Mouse (Mus musculus) limb, embryonic 11.5 days (tissue): Measurements from ENCODE around the gene Lrrc74a. TPM values are rescaled to one million over a fixed set of nuclear protein-coding genes. Genes with fewer than 3 reads are reported as not detected.

Source experiments
- ATAC-seq: fragments of 200-750 bp; cut with Nextera tagmentation; 2 replicates; pipeline ENCODE4 v1.8.0; 2017; ENCODE audit warnings: low read depth; ENCODE audit not compliant: insufficient number of reproducible peaks, low FRiP score, low TSS enrichment
- DNase-seq: peaks from one replicate; pipeline ENCODE4 v3.0.0-alpha.2; 2015; ENCODE audit warnings: low spot score
- H3K27ac ChIP-seq: fragments of 300-500 bp; sonication (generic); replicated peaks from 2 replicates; pipeline ENCODE4 v1.5.1; 2014; ENCODE audit warnings: low read depth, mild to moderate bottlenecking, low read length
- H3K27me3 ChIP-seq: fragments of 300-500 bp; sonication (generic); 2 replicates; pipeline ENCODE4 v1.6.1; 2014; ENCODE audit warnings: mild to moderate bottlenecking, low read length, mixed read lengths; ENCODE audit not compliant: control insufficient read depth, insufficient read depth
- H3K36me3 ChIP-seq: fragments of 300-500 bp; sonication (generic); 2 replicates; pipeline ENCODE4 v1.6.1; 2014; ENCODE audit warnings: mild to moderate bottlenecking, low read length, moderate library complexity, mixed read lengths; ENCODE audit not compliant: control insufficient read depth, insufficient read depth
- H3K4me1 ChIP-seq: fragments of 300-500 bp; sonication (generic); 2 replicates; pipeline ENCODE4 v1.6.1; 2014; ENCODE audit warnings: low read length, mixed read lengths; ENCODE audit not compliant: control insufficient read depth, insufficient read depth
- H3K4me2 ChIP-seq: fragments of 300-500 bp; sonication (generic); 2 replicates; pipeline ENCODE4 v1.6.1; 2014; ENCODE audit warnings: low read depth, mild to moderate bottlenecking, moderate library complexity; ENCODE audit not compliant: severe bottlenecking
- H3K4me3 ChIP-seq: fragments of 300-500 bp; sonication (generic); 2 replicates; pipeline ENCODE4 v1.5.1; 2014; ENCODE audit warnings: low read depth, low read length
- H3K9ac ChIP-seq: fragments of 300-500 bp; sonication (generic); 2 replicates; pipeline ENCODE4 v1.6.1; 2014; ENCODE audit warnings: mild to moderate bottlenecking, low read length
- H3K9me3 ChIP-seq: fragments of 300-500 bp; sonication (generic); 2 replicates; pipeline ENCODE4 v1.6.1; 2016; ENCODE audit warnings: low read length; ENCODE audit not compliant: control insufficient read depth
- WGBS: fragments of 180-500 bp; shearing (Covaris S2); extraction: QIAGEN DNeasy Blood & Tissue Kit; methylation state at CpG from one replicate; pipeline ENCODE4 v1.1.7; 2014; 5-methylcytosine and 5-hydroxymethylcytosine counted together
- polyA plus RNA-seq: library from polyadenylated mRNA; unstranded; fragments of >200 nt; fragmentation: Nextera tagmentation; extraction: Ambion mirVana; gene quantifications from 2 replicates; pipeline ENCODE4 v1.2.1, GENCODE M21; 2014

The Lrrc74a gene
- polyA plus RNA-seq, 1 experiment from 2014 or later = not detected

- Histone ChIP-seq H3K9ac (no peak overlapping the region), H3K27me3 (no peaks in the 10 kb centered on the region), H3K36me3 (no peaks in the 10 kb centered on the region), H3K4me3 (no peak overlapping the region), H3K4me1 (no peaks in the 10 kb centered on the region), H3K9me3 (no peaks in the 10 kb centered on the region), H3K4me2 (no peak overlapping the region), H3K27ac (no peak overlapping the region)
- ATAC-seq (no peak), DNase-seq (no peak)
- 94% methylated on average over 3 of the region's 3 CpGs for WGBS
These were observed 31.5 kb upstream of the Lrrc74a start for GRCm38 (mm10) chr12:86702690-86703089.

GRCm38 (mm10) chr12:86705843-86706242, 28.3 kb upstream of the Lrrc74a start:
- DNase-seq (no peak), ATAC-seq (no peak)
- H3K36me3 ChIP-seq = no peaks in the 10 kb centered on the region
- no peak overlapping the region for H3K4me2 ChIP-seq
- WGBS = 79% methylated on average over 5 of the region's 5 CpGs
- no peaks in the 10 kb centered on the region for H3K27me3 ChIP-seq
- no peaks in the 10 kb centered on the region for H3K9me3 ChIP-seq
- H3K9ac ChIP-seq = no peak overlapping the region
- H3K4me3 ChIP-seq = no peak overlapping the region
- H3K4me1 ChIP-seq = no peaks in the 10 kb centered on the region
- no peak overlapping the region for H3K27ac ChIP-seq

- WGBS = 75% methylated on average over 5 of the region's 5 CpGs
- H3K27me3 ChIP-seq = no peaks in the 10 kb centered on the region
- no peak for DNase-seq
These were observed 20.1 kb upstream of the Lrrc74a start for GRCm38 (mm10) chr12:86714026-86714425.

DNA sequence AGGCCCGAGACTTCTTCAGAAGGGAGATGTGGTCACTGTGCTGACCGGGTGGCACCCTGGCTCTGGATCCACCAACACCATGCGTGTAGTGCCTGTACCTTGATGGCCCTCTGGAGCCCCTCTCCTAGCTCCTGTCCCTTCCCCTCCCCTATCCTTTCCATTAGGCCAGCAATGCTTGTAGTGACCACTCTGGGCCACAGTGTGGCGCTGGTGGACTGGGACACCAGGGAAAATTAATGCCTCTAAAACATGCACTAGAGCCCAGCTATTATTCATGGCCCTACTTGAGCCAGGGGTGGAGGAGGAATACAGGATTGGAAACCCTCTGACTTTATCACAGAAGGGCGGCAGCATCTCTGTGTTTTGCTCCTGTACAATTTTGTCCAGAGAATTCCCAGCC, 18.8 kb upstream of the Lrrc74a start:
- 44% methylated on average over 5 of the region's 5 CpGs for WGBS
- DNase-seq (peak; percentile 78), ATAC-seq (no peak)
- Histone ChIP-seq H3K27ac (no peak overlapping the region), H3K9me3 (no peaks in the 10 kb centered on the region), H3K36me3 (no peaks in the 10 kb centered on the region; the same call in 1 of the 2 replicates), H3K4me1 (no peaks in the 10 kb centered on the region), H3K9ac (no peak overlapping the region), H3K4me2 (no peak overlapping the region), H3K27me3 (no peaks in the 10 kb centered on the region), H3K4me3 (no peak overlapping the region)

More at GRCm38 (mm10) chr12:86714026-86714425, 20.1 kb upstream of the Lrrc74a start:
- ATAC-seq = no peak
- no peak overlapping the region for H3K9ac ChIP-seq
- no peak overlapping the region for H3K4me2 ChIP-seq
- no peaks in the 10 kb centered on the region for H3K9me3 ChIP-seq
- H3K36me3 ChIP-seq = no peaks in the 10 kb centered on the region; the same call in 1 of the 2 replicates
- no peaks in the 10 kb centered on the region for H3K4me1 ChIP-seq
- H3K27ac ChIP-seq = no peak overlapping the region
- no peak overlapping the region for H3K4me3 ChIP-seq

GRCm38 (mm10) chr12:86716962-86717361, 17.2 kb upstream of the Lrrc74a start:
- Histone ChIP-seq H3K9me3 (no peaks in the 10 kb centered on the region), H3K4me3 (no peak overlapping the region), H3K27me3 (no peaks in the 10 kb centered on the region), H3K4me1 (no peaks in the 10 kb centered on the region), H3K27ac (no peak overlapping the region), H3K36me3 (no peaks in the 10 kb centered on the region; the same call in 1 of the 2 replicates), H3K4me2 (no peak overlapping the region), H3K9ac (no peak overlapping the region)
- 92% methylated on average over 11 of the region's 11 CpGs for WGBS
- ATAC-seq (no peak), DNase-seq (no peak)

- ATAC-seq (no peak), DNase-seq (no peak)
- no peak overlapping the region for H3K27ac ChIP-seq
- H3K4me1 ChIP-seq = no peaks in the 10 kb centered on the region
- no peaks in the 10 kb centered on the region for H3K27me3 ChIP-seq
- WGBS = 86% methylated on average over 18 of the region's 18 CpGs
- H3K4me3 ChIP-seq = no peak overlapping the region
- H3K9ac ChIP-seq = no peak overlapping the region
- no peak overlapping the region for H3K4me2 ChIP-seq
- H3K36me3 ChIP-seq = no peaks in the 10 kb centered on the region; the same call in 1 of the 2 replicates
- H3K9me3 ChIP-seq = no peaks in the 10 kb centered on the region
These were observed 14.1 kb upstream of the Lrrc74a start for GRCm38 (mm10) chr12:86719961-86720639.

DNA sequence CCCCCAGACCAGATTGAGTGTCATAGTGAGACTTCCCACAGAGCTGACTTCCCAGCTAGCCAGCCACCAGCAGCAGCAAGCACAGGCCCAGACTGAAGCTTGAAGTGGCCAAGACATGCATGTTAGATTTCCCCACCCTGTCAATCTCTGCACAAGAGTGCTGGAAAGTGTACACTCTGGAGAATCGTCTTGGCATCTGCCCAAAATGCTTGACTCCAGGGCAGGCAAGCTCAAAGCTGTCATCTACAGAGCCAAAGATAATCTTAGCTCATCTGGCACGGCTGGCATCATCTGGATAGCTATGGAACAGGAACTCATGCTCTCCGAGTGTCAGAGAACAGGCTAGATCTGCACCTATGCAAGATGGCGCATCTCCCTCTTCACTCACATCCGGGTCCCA, 12.7 kb upstream of the Lrrc74a start:
- Histone ChIP-seq H3K27ac (no peak overlapping the region), H3K4me2 (no peak overlapping the region), H3K27me3 (no peaks in the 10 kb centered on the region), H3K36me3 (no peaks in the 10 kb centered on the region; the same call in 1 of the 2 replicates), H3K4me1 (no peaks in the 10 kb centered on the region), H3K9me3 (no peaks in the 10 kb centered on the region), H3K9ac (no peak overlapping the region), H3K4me3 (no peak overlapping the region)
- ATAC-seq = no peak
- no peak for DNase-seq
- WGBS = 90% methylated on average over 5 of the region's 5 CpGs

DNA sequence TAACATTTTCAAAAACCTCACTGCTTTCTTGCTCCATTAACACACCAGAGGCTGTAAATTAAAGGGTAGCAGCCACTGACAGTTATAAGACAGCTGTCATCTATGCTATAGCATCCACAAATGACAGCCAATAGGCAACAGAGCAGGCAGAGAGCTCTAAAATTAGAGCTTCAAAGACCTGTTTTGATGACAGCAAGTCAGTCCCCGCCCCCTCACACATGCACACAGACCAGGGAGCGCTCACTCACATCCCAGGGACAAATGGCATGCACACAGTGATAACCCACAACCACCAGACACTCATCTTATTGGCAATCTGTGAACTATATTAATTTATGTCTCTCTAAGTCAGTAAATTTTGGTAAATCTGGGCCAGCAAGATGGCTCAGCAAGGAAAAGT, 9.9 kb upstream of the Lrrc74a start:
- ATAC-seq (no peak), DNase-seq (no peak)
- Histone ChIP-seq H3K4me3 (no peak overlapping the region), H3K36me3 (no peaks in the 10 kb centered on the region), H3K4me1 (no peaks in the 10 kb centered on the region), H3K4me2 (no peak overlapping the region), H3K9ac (no peak overlapping the region), H3K9me3 (no peaks in the 10 kb centered on the region), H3K27ac (no peak overlapping the region), H3K27me3 (no peaks in the 10 kb centered on the region)
- 54% methylated on average over 2 of the region's 2 CpGs for WGBS

DNA sequence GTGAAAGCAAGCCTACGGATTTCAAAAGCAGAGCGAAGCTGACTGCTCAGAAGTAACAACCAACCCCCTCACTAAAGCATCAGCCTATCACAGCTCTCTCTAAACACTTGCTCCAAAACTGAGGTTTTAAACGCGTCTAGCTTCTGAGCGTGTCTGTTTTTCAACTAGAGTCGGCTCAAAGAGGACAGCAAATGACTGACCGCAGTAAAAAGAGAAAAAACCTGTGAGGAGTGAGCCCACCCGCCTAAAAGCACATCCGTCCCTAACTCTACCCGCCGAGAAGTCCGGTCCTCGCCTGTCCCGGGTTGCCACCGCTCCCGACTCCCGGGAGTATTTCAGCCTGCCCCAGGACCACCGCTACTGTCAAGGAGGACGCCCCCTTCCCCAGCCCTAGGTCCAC, 8.5 kb upstream of the Lrrc74a start:
- ATAC-seq = peak; percentile 28; the same call in 1 of the 2 replicates
- Histone ChIP-seq H3K9me3 (no peaks in the 10 kb centered on the region), H3K4me1 (no peaks in the 10 kb centered on the region), H3K27ac (no peak overlapping the region), H3K9ac (peak overlapping the region; percentile 71), H3K4me2 (peak overlapping the region; percentile 92), H3K36me3 (no peaks in the 10 kb centered on the region), H3K27me3 (no peaks in the 10 kb centered on the region), H3K4me3 (peak overlapping the region; percentile 77)
- no peak for DNase-seq
- WGBS = under 1% methylated on average over 19 of the region's 19 CpGs
